Mouse (Mus musculus): Measurements from ENCODE around the gene Reg4. TPM values are rescaled to one million over a fixed set of nuclear protein-coding genes. Genes with fewer than 3 reads are reported as not detected.

Gene Reg4
- polyA plus RNA-seq (2012; ENCODE audit: low replicate concordance), result not detected in 2 replicates

DNA sequence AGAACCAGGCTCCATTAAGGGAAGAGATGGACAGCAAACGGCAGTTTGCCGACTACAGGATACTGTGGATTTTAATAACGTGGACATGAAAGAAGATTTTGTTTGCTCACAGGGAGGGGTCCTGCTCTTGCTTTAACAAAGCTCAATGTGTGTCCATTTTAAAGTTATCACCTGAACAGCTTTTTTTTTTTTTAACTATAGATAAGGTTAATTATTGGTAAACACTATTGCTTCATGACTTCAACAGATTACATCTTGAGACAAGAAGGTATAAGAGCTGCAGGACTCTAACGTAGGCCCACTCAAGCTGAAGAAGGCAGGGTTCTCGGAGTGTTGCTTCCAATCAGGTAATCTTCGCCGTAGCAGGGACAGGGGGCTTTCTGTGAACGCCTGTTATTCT lies at the start of gene Reg4:
Gene Reg4 (plus strand): TSS at position 301 of the 400 bp plus-strand sequence.

DNA sequence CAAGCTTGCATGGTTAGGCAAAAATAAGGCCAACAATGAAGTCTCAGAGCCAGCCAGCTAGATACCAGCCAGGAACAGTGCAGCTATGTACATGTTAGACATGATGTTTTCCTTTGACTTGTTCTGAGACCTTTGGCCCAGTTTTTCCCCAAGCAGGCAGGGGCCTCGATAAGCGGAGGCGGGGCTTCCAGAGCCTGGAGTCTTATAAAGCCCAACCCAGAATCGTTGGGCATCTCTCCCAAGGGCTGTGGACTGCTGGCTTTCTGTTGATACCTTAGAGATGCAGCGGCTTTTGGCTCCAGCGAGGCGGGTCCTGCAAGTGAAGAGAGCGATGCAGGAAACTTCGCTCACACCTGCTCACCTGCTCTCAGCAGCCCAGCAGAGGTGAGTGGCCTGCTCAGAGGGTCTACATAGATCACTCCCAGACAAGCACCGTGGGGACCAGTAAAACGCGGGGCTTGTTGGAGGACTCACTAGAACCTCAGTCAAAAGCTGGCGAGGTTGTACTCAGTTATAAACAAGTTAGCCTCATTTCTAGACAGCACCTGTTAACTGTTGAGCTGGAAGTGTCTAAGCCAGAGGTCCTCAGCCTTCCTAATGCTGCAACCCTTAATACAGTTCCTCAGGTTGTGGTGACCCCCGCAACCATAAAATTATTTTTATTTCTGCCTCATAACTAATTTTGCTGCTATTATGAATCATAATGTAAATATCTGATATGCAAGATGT lies 58.4 kb downstream of the Reg4 start, which contains the start of gene Hmgcs2:
Gene Hmgcs2 (plus strand): TSS at position 232 of the 729 bp plus-strand sequence.

Other genes starting within 250 kb of the Reg4 start
- 45.4 and 72.9 TPM in 2 replicates for gene Notch2, start 208.6 kb upstream of the Reg4 start, polyA plus RNA-seq (2012; ENCODE audit: low replicate concordance)
- gene Adam30, start 61.5 kb upstream of the Reg4 start, polyA plus RNA-seq (2012; ENCODE audit: low replicate concordance), result not detected in 2 replicates
- gene Hmgcs2, start 58.3 kb downstream of the Reg4 start, polyA plus RNA-seq (2012; ENCODE audit: low replicate concordance), result 0.07 and 0.40 TPM in 2 replicates
- 48.1 and 54.1 TPM in 2 replicates for gene Phgdh, start 117.8 kb downstream of the Reg4 start, polyA plus RNA-seq (2012; ENCODE audit: low replicate concordance)
- 0.05 and 0.07 TPM in 2 replicates for gene Zfp697, start 160.3 kb downstream of the Reg4 start, polyA plus RNA-seq (2012; ENCODE audit: low replicate concordance)
- not detected in 2 replicates for gene Gm4450, start 235.0 kb downstream of the Reg4 start, polyA plus RNA-seq (2012; ENCODE audit: low replicate concordance)

Data from hematopoietic multipotent progenitor cell, adult 10-12 weeks (in vitro differentiated cells).